Mouse (Mus musculus): ENCODE data around the gene Riox2.

DNA sequence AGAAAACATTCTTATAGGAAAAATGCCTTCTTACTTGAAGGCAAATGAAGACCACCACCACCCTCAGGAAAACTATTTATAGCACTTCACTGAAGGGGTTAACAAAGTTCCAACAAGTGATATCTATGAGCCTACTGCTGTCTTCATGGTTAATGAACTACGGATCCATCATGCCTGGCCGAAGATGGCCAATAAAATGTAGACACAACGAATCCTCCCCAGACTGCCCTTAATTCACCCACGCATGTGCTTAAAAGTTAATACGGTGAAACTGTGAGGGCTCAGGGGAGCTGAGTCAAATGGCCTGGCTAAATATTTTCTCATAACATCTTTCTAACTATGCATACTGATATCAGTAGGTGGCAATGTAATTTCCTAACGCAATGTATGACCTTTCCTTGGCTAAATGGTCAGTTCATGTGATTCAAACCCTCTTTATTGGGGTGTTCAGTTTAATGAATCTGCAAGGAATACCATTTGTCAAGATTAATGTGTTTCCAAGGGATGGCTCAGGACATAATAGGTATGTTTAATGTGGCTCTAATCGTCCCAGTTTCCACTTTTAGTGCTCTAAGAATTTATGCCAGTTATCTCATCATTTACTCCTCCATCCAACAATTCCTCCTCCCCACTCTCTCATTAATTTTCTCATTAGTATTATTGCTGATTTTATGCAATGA is 26.6 kb upstream of the Riox2 start:
- TF ChIP-seq POLR2A (IDR thresholded peaks at IDR 0.05; ENCODE audit: low read depth, low read length) = no peak
- no peak for TF ChIP-seq CTCF (conservative IDR thresholded peaks at IDR 0.05; ENCODE audit: insufficient read depth, insufficient read length, low read depth, low read length)

Data from kidney, adult 2 months (tissue).